Mouse (Mus musculus) CD4-positive, CD25-positive, alpha-beta regulatory T cell, adult 4 months (primary cell): Measurements from ENCODE around the gene Spats1. TPM values are rescaled to one million over a fixed set of nuclear protein-coding genes. Genes with fewer than 3 reads are reported as not detected.
A peak's percentile ranks its signal among the peaks of the same experiment; 100 is the strongest.

ENCODE experiments used
- ATAC-seq: one replicate; pipeline ENCODE4 v1.8.0; 2017
- polyA plus RNA-seq, 2 experiments: library from polyadenylated mRNA; unstranded; fragments of 100-300 nt; shearing (Covaris generic); gene quantifications; one replicate each; pipeline ENCODE4 v1.2.1; 2017

The Spats1 gene
- polyA plus RNA-seq: 1 to 10 TPM; 1.1 TPM

DNA sequence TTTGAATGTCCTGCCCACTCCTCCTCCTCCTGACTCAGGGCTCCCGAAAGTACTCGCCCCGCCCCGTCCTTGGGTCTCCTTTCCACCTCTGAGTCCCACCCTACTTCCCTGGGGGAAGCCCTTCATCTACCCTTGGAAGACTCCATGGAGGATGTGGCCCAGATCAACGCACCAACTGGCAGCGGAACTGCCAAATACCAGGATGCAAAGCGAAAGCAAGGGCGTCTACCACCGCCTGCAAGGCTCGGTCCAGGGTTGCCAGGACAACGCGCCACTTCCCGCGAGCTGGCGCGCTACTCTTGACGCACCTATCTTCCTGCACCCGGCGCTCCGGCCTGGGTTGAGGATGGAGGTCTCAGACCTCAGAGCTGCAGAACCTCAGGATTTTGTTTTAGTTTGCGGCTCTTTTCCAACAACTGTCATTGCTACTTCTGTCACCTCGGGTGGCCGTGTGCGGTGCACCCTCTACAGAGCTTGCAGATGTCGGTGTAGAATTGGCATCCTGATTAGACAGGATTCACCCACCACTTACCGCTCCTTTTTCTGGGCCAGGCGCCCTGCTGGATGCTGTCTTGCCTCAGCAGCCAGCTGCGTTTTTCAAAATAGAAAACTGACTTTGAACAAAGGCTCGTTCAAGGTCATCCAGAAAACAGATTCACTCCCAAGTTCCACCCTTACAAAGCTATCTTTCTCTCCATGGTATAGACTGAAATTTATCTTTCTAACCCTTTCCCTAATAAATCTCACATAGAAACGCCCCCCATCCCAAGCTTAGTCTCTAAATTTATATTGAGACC is at the start of gene Spats1:
Gene Spats1, minus strand, starts transcription at position 747 of the 797 bp plus-strand sequence.
- peak; percentile 96 for ATAC-seq

DNA sequence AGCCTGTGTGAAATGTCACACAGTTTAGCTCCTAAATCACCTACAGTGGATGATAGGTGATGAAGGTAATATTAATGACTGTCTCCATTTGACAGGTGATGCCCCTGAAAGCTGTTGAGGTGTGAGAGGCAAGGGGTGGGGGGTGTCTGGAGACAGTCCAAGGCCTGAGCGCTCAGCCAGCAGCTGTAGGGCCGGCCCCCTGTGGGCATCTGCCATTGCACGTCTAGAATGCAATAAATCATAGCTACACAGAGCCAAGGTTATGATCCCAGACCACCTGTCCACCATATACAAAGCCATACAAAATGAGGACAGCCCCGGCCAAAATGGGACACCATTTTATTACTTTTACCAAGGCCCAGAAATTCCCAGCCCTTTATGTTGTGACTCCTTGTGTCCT is 49.7 kb upstream of the Spats1 start:
- no peak for ATAC-seq

DNA sequence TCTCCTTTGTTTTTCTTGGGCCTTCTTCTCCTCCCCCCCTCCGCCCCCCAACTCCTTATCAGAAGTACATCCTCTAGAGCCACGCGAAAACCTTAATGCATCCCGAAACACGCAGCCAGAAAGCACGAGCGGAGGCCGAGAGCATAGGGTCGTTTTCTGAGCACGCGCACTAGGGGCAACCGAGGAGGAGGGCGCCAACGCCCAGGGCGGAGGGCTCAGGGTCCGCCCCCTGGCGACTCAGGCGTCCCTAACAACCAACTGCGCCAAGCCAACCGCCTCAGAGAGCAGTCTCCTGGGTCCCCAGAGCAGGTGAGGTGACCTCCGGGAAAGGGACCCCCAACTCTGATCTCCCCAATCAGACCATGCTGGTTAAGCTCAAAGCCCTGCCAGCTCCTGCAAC is 48.0 kb upstream of the Spats1 start, which contains the start of gene Tcte1:
Gene Tcte1, plus strand, starts transcription at position 172 of the 400 bp plus-strand sequence.
- no peak for ATAC-seq

DNA sequence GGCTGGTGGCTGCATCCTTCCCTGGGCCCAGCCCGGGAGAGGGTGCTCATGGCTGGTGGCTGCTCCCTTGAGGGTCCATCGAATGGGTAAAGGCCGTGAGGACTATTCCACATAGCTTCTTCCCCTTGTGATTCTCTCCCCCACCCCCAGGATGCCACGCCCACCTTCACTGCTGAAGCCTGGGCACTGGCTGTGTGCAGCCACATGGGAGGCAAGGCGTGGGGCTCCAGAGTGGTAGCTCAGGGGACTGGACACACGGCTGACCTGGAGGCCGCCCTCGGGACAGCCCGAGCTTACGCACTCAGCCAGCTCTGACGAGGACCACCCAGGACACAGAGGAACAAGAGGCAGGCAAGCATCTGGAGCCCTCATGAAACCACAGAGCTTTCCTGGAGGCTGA is 44.9 kb upstream of the Spats1 start:
- ATAC-seq: no peak

DNA sequence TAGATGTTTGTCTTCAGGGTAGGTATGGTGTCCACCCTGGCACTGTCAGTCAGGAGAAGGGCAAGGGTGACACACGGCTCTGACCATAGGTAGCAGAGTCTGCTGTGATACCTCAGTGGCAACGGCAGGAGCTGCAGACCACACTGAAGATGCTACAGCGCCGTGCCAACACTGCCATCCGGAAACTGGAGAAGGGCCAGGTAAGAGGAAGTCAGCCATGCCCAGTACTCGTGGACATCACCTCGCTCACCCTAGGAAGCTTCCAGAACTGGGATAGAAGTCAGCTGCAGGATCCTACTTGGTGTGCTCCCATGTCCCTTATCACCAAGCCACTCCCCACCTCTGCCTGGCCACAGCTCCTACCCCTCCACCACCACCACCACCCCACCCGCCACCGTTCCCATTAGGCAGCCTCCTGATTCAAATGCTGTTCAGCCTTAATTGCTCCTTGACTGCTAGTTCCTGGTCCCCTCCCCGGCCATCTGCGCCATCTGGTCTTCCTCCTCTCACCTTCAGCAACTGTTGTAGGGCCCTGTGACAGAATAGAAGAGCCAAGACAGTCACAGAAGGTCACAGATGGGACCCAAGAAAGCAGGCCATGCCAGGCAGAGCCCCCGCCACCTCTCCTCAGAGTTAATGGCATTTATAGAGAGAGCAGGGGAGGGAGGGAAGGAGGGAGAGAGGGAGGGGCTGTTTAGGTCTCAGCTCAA is 43.7 kb upstream of the Spats1 start:
- no peak for ATAC-seq

DNA sequence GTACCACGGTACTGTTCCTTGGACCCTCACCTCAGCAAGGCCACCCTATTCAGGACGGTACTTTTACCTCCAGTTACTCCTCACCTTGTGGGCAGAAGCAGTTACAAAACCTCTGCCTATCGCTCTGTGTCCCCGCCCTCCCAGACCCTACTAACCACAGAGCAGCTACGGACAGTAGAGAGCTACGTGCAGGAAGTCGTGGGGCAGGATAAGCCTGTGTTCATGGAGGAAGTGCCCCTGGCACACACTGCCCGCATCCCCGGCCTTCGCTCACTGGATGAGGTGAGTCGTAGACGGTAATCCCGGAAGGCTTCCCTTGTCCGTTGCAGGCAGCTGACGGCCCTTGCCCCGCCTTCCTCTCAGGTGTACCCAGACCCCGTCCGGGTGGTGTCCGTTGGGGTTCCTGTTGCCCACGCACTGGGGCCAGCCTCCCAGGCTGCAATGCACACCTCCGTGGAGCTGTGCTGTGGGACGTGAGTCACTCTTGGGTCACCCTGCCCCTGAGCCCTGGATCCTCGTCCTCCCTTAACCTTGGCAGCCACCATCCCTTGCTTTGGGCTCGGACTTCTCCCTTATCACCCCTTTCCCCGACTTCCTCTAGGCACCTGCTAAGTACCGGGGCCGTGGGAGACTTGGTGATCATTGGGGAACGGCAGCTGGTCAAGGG is 42.5 kb upstream of the Spats1 start:
- ATAC-seq: no peak

DNA sequence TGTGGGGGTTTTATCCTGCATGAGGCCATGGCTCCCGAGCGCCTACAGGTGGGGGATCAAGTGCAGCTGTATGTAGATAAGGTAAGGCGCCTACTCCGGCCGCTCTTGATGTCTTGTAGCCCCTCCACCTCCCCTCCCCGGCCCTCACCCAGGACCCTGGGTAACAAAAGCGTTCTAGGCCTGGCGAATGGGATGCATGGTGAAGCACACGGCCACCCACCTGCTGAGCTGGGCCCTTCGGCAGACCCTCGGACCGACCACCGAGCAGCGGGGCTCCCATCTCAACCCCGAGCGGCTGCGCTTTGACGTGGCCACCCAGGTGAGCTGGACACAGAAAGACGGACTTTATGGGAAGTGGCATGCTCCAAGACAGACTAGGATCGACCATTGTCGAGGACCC is 41.9 kb upstream of the Spats1 start:
- no peak for ATAC-seq

DNA sequence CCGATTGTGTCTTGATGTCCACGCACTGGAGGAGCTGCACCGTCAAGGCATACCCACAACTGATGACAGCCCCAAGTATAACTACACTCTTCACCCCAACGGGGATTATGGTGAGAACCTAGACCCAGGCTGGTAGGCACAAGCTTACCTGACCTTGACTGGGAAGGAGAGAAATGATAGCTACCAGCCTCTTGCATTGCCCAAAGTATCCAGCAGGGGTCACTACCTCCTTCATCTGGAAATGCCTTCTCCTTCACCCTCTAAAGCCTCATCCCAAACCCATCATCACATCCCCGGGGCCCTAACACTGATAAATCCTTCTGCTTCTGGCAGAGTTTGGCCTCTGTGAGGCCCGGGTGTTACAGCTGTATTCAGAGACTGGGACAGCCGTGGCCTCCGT is 41.3 kb upstream of the Spats1 start:
- ATAC-seq: peak; percentile 67

DNA sequence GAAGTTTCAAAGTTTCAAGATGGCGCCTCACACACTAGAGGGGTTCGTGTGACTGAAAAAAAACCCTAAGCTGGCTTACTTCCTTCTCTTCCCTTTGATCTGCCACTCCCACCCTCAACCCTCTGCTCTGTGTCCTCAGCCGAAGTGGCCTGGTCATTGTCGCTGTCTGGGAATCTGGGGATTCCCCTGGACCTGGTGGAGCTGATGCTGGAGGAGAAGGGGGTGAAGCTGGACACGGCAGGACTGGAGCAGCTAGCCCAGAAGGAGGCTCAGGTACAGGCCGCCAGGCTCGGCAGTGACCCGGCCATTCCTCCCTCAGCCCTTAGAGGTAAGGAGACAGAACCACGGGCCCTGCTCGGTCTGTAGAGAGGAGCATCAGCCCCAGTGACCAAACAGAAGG is 40.6 kb upstream of the Spats1 start:
- no peak for ATAC-seq

DNA sequence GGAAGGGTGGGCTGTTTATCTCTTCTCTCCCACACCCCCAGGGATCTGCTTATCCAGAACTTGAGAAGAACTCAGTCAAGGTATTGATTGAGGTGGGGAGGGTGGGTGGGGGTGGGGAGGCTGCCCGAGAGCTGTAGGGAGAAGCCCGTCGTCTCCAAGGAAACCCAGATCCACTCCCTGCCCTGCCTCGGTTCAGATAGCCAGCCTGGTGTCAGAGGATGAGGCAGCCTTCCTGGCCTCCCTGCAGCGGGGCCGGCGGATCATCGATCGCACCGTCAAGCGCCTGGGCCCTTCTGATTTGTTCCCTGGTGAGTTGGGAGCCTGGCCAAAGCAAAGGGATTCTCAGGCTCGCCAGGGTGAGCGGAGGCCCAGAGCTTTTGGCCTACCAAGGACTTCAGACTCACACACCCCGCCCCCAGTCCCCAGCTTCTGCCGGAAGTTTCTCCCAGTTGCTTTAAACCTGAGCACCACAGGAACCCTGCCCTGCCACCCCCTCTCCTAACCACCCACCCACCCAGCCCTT is 40.0 kb upstream of the Spats1 start:
- no peak for ATAC-seq

DNA sequence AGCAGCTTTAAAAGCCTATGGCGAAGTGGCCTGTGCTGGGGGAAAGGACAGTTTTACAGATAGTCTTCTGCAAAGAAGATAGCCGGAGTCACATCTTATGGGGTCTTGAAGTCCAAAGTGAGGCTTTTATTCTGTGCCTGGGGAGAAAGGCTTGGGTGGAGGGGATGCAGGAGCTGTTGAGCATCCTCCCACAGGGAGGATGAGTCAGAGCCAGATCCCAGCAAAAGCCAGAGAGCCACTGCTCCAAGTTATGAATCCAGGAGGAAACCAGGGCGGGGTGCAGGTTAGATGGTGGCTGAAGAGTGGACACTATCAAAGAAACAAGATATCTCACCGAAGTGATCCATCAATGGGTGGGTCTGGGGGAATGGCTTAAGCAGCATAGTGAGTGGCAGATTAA is 36.5 kb upstream of the Spats1 start:
- no peak for ATAC-seq

DNA sequence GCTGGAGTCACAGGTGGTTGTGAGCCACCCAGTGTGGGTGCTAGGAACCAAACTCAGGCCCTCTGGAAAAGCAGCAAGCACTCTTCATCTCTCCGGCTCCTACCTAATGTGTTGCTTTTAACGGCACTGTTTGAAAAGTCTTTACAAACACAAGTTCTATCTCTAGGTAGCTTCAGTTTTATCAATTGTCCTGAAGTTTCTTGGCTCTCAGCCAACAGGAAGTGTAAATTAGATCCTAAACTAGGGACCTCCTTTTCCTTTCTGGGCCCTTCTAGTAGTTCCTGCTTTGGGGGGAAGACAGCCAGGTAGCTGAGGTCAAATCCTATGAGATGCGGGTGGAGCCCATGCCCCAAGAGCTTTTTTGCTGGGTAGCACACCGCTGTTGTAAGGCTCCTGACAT is 35.7 kb upstream of the Spats1 start:
- no peak for ATAC-seq

DNA sequence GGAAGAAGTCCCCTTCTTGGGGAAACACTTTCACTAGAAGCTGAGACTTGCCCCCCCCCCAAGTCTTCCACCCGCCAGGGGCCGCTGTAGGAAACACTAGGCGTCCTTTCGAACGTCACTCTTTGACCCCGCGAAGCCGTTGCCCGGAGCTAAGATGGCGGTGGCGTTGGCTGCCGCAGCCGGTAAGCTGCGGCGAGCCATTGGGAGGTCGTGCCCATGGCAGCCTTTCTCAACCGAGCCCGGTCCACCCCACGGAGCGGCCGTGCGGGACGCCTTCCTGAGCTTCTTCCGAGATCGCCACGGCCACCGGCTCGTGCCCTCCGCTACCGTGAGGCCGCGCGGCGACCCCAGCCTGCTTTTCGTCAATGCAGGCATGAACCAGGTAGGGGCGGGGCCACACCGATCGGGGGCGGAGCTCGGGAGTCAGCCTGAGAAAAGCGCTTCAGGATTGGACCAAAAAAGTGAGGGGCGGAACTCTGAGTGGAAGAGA is 31.5 kb upstream of the Spats1 start, which contains the start of gene Aars2:
Gene Aars2, plus strand, starts transcription at position 142 of the 490 bp plus-strand sequence.
- peak; percentile 97 for ATAC-seq

DNA sequence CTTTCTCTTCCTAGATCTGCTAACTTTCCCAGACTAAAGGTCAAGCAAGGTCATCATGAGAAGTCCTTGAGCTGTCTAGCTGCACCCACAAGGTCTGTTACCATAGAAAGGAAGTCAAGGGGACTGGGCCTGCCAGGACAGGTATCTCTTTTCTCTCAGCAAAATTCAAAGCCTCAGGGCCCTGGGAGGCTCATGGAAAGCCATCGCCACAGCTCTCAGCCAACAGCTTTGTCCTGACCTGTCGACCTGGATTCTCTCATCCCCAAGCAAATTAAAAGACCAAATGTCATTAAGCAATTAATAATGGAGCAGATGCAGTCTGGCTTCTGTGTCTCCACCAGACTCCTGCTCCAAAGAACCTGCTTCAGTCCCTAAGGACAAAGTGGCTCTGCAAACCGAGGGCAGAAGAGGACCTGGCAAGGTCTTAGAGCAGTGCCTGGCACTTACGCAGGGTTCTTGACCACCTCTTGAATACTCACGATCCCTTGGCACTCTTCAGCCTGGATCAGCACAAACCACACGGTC is 30.8 kb upstream of the Spats1 start:
- no peak for ATAC-seq

DNA sequence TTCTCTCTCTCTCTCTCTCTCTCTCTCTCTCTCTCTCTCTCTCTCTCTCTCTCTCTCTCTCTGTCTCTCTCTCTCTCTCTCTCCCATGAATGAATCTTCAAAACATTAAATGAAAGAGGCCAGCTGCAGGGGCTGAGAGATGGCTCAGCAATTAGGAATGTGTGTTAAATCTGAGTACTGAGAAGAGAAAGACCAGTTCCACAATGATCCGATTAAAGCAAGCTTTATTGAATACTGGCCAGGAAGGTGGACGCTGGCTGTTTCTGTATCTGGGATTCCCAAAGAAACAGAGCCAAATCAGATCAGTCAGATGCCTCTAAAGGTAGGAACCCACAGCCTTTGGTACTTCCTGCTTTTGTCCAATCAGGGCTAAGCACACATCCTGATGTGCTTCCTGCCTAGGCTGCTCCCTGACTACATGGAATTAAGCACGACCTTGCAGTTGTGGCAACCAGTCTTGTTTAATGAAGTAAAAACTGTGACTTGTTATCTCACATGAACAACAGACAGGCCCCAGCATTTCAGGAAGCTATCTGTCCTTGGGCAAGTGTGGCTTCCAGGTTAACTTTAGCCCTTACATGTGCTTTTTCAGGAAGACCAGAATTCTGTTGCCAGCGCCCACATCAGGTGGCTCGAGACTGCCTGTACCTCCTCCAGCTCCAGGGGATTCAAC is 28.2 kb upstream of the Spats1 start:
- no peak for ATAC-seq

DNA sequence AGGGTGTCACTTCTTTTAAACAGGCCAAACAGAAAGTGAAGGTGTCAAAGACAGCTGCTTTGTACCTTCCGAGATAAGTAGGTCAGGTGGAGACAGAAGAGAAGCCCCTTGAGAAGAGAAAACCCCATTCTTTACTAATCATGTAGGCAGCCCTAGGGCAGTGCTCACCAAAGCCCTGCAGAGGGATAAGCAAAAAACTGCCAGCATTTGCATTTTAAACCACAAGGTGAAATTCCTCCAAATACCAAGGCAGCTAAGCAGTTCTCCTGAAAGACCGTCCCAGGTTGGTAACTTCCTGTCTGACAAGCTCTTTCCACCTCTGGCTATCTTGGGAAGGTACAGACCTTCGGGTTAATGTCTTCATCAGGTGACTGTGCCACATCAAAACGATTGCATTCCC is 27.1 kb upstream of the Spats1 start:
- ATAC-seq: no peak

DNA sequence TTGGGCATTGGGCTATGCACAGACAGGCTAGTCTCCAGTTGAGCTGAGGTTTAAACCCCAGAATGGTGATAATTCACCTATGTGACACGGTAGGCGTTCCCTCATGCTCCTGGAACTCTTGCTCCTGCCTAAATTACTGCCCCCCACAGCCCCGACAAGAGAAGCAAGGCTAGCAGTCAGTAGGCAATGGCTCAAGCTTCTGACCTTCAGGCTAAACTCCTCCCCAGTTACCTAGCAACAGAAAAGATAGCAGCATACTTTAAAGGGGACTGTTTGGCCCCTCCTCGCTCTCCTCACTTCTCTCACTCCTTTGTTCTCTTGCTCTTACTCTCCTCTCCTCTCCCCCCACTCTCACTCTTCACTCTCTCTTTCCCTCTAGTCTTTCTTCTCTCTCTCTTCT is 25.8 kb upstream of the Spats1 start:
- ATAC-seq: no peak

DNA sequence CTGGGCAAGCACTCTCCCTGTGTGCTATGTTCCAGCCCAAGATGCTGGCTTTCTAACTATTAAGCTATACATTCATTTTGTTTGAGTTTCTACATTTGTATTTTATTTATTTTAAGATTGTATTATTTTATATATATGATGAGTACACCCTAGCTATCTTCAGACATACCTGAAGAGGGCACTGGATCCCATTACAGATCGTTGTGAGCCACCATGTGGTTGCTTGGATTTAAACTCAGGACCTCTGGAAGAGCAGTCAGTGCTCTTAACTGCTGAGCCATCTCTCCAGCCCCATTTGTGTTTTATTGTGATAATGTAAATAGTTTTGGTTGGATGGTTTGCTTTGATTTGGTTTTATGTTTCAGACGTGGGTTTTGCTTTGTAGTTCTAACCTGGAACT is 24.3 kb upstream of the Spats1 start:
- ATAC-seq: no peak

DNA sequence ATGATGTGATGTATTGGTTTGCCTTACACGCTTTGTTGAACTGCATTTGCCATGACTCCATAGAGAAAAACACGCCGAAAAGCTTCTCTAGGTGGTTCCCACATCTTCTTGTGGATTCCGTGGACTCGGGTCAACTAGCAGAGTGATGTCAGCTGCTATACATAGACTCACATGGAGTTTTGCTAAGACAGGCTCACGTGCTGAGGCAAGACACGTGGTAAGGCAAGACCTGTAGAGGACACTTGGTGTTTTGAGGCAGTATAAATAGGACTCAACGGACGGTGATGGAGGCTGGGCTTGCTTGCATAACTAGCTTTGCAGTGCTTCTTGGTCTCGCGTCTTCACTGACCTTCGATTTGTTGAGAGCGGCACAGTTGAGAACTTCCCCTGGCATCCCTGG is 23.2 kb upstream of the Spats1 start:
- ATAC-seq: no peak

DNA sequence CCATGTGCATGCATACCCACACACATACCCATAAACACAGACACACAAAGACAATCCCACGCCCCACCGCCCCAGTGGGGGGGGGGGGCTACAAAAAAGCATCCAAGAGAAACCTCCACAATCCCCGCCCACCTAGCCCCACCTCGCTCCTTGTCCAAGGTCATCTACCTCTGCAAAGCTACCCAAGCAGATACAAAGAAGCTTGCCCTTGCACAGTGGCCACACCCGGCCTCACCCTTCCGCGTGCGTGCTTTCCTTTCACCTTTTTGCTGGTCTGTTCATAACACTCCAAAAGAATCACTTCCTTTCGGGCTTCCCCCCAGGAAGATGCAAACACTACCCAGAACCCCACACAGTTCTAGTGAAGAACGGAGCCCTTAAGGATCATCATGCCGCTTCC is 20.2 kb upstream of the Spats1 start:
- ATAC-seq: no peak

DNA sequence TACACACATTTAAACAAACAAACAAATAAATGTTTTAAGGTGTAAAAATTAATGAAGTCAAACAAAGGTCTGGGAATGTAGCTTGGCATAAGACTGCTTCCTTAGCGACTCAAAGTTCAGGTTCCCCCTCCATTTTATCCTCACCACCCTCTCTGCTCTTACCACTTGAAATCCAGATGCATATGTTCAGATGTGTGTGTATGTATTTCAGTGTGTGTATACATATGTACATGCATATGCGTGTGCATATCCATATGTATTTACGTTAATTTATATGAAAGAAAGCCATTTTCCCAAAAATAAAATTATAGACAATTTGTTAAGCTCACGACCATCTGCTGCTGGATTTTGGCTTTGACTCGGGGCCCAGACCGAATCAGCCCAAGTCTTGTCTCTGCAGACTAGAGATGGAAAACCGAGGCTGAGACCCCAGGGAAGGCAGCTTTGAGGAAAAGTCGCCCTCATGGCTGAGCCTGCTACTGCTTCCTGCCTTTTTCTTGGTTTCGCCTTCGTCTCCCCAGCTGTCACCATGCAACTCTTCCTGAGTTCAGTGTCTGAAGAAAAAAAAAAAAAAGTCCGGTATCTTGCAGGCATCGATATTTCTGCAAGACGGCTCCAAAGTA is 15.4 kb upstream of the Spats1 start:
- no peak for ATAC-seq

DNA sequence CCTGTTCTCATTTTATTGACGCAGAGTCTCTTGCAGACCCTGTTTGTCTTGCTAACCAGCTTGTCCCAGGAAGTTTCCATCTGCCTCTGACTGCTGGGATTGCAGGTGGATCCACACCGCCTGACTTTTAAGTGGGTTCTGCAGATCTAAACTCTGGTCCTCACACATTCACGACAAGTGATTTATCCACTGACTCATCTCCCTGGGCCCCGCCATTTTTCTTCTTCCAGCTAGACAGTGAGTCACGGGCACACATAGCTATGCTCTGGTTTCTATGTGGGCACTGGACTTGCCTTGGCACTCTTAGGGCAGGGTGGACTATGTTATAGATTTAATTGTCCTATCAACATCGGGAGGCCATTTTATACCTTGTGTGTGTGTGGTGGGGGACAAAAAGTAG is 14.5 kb upstream of the Spats1 start:
- no peak for ATAC-seq
